Mouse (Mus musculus) cerebellum, adult 18-20 months (tissue): ENCODE results near the gene Slc13a3.
A peak's percentile ranks its signal among the peaks of the same experiment; 100 is the strongest.

Source experiments
- DNase-seq, 2 experiments: peaks; one replicate each; pipeline ENCODE4 v3.0.0; 2021

The Slc13a3 gene

DNA sequence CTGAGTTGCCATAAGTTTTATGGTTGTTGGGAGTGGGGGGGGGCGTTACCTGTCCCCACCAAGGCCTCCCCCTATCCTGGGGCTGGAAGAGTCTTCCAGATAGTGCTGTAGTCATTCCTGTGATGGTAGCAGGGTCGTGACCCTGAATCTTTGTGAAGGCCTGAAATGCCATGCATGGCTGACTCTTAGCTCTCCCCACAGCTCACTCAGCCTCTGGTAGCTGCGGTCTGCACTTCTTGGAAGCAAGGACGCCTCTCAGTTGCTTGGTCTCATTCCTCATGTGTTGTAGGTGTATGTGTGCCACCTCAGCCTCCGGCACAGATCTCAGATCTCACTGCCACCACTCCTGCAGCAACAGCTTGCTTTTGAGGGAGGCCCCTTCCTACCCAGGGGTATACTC, 2.8 kb upstream of the Slc13a3 start:
- DNase-seq: no peak

DNA sequence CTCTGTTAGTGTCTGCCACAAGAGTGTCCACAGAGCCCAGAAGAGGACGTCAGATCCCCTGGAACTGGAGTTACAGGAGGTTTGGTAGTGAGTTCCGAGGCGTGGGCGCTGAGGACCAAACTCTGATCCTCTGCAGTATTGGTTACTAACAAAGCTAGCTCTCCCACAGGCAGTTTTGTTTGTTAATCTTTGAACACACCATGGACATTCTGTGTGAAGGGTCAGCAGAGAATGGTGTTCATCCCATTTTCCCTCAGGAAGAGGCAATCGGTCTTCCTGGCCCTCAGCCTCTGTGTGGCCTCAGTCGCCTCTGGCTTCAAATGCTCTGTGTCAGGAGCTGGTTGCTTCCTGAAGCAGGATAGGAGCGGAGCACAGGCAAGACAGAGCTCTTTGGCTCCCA, 2.4 kb upstream of the Slc13a3 start:
- no peak for DNase-seq

DNA sequence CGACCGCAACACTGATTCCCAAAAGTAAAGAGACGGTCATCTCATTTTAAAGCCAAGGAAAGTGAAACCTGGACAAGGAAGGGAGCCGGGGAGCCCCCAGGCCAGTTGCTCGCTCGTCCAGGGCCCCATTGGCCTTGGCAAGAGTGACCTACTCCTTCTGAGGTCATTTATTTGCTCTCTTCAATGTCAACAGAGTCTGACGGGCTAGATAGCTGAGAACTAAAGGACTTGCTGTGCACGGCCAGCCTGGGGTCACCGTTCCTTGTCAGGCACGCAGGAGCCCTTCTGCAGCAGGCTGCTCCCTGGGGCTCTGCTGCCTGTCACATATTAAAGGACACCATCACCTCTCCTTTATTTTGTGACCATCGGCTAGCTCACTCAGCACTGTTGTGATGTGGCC, 1.1 kb downstream of the Slc13a3 start:
- DNase-seq: no peak

DNA sequence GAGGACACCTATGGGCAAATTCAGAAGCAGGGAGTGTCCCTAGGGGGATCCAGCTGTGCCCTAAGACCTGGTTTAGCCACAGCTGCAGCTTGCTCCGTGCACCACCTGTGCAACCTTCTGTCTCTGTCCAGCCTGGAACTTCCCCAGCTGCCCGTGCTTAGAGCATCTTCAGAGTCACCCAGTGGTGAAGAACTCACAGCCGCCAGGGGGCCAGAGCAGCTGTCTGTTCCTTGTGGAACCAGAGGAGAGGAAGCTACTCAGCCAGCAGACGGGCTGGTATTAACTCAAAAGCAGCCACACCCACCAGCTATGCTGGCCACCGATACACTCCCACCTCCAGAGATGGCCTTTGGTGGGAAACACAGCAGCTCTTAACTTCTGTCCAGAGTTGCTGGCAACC, 2.9 kb downstream of the Slc13a3 start:
- DNase-seq: no peak

DNA sequence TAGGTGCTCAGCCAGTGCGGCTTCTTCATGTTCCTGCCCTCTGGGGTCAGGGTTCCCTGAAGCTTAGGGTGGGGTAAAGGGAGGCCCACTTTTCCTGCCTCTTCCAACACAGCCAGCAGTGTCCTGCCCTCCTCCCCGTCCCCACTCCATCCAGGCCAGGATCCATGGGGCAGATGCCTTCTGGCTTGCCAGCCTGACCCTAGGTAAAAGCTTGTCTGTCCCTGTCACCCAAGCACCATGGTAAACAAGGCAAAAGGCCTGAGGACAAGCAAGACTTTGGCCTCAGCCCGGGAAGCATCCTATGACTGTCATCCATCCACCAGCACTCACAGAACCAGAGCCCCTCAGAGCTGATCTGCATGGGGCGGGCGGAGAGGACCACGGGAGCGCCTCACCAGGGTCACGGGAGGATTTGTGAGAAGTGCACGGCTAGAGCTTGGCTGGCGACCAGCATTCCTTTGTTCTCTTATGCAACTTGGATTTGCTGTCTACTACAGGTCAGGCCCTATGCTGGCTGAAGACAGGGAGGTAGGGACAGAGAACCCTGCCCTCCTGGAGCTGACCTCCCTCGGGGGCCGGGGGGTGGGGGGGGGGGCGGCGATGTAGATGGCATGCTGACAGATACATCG, 5.1 kb downstream of the Slc13a3 start:
- no peak for DNase-seq

DNA sequence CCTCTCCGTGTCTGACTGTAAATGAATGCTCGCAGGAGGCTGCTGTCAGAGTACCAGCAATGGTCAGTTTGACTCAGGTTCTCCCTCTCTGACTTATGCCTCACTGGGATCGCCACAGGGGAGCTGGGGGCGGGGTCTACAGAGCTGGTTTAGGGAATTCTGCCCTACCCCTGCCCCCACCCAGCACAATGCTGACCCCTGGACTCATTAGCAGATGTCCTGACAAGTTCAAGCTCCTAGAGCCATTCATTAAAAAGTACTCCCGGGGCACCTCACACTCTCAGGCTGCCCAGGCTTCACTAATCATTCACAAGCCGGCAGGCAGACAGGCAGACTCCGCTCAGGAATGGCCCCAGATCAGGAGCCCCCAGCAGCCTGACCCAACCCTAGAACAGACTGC, 13.4 kb downstream of the Slc13a3 start:
- no peak for DNase-seq

DNA sequence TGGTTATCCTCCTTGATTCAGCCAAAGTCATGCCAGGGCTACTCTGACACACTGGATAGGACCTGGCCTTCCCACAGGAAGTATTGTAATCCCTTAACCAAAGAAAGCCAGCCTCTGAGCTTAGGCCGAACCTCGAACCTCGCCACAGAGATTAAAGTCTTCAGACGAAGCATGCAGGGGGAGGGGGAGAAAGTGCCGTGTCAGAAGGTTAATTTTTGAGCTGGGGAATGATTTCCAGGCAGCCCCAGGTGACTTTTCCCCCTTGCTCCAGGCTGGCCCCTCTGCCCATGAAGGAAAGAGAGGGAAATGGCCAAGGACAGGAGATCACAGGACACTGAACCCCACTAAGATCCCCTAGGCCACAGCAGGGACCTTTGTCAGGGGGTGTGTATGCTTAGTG, 14.8 kb downstream of the Slc13a3 start:
- DNase-seq: no peak

DNA sequence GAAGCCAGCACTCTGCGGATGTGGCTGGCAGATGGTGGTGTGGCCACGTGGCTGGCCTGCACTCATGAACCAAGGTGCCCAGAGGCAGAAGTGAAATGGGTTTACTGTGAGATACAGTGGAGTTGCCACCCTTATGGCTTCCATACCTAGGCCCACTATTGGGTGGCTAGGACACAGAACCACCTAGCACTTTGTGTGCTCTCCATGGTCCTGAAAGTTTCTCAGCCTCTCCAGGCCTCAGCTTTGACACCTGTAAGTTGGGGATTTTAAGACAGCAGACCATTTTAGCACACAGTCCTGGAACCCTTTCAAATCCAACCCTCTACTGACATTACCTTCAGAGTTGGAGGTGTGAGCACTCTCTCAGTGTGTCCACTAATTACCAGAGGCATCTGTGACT, 16.3 kb downstream of the Slc13a3 start:
- DNase-seq: no peak

DNA sequence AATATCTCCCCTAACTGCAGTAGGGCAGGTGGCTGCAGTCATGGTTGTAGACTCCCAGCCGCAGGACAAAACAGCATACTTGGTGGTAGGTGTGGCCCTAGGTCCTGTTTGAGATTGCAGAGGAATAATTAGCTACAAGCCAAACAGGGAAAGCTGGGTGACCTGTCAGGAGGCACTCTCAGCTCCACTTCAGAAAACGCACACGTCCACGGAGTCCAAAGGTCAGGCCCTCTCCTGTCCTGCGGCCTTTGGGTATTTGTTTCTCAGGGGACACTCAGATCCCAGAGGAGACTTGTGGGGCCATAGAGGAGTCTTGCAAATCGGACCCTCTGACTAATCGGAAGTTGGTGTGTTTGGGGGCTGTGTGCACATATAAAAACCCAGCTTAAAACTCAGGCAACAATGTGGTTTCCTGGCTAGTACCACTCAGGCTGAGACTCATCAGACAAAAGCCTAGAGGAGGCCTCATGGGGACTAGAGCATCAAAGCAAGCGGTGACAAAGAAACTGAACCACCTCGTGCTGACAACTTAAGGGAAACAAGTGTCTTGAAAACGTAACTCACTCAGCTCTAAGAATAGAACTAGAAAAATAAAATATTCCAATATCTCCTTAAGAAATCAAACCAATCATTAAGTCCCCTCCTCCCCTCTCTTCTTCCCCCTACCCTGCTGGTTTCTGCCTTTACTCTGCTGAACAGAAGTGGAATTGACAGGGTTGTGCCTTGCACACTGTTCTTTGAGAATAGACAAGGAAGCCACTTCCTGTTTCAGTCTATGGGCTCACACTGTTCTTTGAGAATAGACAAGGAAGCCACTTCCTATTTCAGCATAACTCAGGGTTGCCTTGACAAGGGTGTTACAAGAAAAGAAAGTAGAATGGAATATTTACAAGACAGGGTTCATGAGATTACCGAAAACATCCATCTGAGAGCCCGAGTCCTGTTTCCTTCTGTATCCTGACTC, 20.0 kb downstream of the Slc13a3 start:
- DNase-seq: no peak

DNA sequence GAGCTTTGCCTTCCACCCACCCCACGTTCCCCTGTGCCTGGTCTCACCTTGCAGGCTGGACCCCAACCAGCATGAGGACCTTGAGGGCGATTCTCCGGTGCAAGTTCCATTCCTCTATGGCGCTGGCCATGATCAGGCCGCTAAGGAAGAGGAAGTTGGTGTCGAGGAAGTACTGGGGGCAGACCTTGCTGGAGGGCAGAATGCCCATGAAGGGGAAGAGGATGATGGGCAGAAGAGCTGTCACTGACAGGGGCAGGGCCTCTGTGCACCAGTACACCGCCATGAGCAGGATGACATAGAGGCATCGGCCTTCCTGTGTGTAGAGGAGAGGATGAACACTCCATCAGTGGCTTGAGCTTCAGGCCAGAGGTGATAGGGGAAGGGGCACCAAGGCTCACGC, 24.6 kb downstream of the Slc13a3 start:
- no peak for DNase-seq

DNA sequence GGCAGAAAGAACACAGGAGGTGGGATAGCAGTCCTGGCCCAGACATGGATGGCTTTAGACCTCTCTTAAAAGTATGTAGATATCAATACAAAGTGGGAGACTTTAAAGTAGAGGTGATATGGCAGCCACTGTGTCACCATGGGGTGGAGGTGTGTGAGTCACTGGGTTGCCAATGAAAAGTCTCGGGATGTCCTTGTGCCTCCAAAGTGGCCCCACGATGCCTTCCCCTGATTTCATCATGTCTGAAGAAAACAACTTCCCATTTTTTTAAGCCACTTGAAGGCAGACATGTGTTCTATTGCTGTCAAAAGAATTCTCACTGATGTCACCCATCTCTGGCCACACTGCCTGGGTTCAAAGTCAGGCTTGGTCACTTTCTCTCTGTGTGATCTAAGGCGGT, 28.2 kb downstream of the Slc13a3 start:
- no peak for DNase-seq

DNA sequence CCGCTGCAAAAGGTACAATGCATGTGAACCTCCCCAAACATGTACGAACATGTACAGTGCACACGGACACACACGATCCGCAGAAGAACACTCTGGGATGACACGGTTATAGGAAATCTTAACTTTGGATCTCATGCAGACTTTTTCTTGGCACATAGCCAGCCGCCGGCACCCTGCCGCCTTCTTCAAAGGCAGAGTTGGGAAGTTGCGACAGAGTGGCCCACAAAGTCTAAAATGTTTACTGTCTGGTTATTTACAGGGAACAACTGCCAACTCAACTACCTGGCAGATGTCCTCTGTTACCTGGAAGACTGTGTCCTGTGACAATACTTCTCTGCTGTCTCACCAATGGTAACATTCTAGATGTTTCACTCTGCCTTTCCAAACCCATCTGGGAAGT, 30.0 kb downstream of the Slc13a3 start:
- no peak for DNase-seq

DNA sequence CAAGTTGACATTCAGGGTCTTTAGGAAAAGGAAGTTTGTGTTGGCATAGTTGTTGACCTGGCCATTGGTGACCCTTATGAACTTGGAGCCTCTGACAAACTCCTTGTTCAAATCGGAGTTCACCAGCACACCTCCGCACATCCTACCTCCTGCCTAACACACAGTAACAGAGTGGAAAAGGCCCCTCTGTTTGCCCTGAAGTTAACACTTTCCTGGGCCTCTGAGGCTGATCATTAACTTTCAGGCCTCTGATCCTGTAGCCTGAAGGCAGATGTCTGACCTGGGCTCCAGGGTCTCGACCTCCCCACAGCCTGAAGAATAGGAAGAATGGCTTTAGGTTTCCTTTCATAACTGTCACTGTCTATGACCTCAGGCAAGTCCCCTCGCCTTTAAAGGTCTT, 31.4 kb downstream of the Slc13a3 start:
- DNase-seq: no peak

DNA sequence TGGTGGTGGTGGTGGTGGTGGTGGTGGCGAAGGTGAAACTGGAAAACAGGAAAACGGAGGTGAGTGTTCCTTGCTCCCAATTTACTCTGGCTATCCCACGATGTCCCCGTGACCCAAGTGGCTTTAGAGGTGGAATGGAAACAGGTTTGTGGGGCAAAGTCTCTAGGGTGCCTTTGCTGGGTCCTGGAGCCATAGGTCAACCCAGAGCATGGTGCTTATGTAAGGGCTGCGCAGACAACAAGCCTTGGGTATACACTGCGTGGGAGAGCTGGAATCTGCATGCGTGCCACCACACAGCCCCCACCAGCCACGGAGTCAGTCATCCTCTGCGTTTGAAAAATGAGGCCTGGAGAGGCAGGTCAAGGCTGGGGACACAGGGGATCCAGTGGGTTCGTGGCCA, 33.4 kb downstream of the Slc13a3 start:
- no peak for DNase-seq

DNA sequence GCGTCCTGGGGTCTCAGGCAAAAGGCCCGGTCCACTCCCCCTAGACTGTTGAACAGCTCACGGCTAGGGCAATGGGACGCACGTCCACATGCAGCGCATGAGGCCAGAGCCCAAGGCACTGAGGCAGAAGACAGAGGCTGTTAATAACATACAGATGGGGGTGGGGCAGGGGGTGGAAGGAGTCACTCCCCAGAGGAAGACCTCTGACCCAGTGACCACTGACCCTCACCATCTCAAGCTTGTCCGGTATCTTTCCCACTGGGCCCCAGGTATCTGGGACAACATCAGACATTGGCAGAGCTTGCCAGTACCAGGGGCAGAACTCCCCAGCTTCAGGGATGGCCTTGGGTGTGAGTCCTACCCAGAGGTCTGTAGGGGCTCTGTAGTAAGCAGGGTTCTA, 34.1 kb downstream of the Slc13a3 start:
- DNase-seq: no peak

DNA sequence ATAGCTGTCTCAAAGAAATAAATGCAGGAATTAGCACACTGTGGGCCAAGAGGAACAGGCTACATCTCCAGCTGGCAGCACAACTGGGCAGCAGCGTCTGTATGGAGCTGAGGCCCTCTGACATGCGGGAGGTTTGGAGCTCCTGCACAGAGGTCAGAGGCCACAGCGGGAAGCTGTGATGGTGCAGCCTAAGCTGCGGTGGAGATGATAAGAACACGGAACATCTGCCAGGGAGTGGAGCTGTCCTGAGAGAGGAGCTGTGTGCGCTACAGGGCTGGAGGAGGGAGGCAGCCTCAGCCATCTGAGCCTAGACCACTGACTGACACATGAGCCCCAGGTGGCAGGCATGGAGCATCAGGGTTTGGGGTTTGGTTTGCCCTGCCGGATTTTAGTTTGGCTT, 44.3 kb downstream of the Slc13a3 start:
- DNase-seq: no peak

DNA sequence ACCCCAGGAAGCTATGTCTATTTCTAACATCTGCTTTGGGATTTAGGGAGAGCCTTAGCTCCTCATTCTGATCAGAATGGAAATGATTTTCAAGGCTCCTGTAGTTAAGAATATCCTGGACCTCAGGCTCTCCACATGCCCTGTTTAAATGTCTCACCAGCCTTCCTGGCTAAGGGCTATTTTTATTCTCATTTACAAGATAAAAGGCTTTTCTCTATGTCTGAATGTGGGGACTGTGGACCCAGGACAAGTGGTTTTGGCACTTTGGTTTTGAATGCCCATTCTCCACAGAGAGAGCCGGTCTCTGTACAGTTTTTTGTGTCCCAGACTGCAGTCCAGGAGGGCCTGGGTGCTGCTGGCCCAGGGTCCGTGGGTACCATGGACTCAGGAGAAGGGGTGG, 52.8 kb downstream of the Slc13a3 start:
- no peak for DNase-seq

DNA sequence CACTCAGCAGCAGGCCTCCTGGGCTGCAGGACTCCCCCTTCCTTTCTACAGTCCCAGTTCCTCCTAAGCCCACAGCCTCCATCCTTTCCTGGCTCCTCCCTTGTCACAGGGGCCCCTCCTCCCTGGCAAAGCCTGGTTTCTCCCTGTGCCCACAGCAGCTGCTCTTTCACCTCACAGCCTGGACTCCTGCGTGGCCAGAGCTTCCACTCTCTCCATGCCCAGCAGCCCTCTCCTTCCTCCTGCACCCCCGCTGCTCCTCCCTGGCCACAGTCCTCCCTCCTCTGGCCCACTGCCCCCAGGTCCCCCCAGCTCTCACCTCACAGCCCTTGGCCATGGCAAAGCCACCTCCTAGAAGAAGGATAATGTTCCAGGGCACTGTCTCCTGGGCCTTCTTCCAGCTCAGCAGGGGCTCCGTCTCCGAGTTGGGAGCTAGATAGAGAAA, 53.3 kb downstream of the Slc13a3 start:
- peak; percentile 37 to 49 for DNase-seq

DNA sequence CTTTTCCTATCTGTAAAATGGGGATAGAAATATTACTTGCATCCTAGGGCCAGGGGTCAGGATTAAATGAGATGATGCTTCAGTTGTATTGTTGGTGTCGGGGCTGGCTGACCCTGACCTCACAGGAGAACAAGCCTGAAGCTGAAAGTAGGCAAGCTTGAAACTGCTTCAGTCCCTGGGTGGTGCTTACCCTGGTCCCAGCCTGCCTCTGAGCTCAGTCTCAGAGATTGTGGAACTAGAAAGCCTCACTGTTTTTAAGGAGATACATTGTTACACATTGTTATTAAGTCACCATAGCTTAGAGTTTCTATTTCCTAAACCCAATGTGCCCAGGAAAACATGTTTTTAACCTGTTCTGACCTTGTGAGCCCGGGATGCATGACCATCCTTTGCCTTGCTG, 54.5 kb downstream of the Slc13a3 start:
- no peak for DNase-seq

DNA sequence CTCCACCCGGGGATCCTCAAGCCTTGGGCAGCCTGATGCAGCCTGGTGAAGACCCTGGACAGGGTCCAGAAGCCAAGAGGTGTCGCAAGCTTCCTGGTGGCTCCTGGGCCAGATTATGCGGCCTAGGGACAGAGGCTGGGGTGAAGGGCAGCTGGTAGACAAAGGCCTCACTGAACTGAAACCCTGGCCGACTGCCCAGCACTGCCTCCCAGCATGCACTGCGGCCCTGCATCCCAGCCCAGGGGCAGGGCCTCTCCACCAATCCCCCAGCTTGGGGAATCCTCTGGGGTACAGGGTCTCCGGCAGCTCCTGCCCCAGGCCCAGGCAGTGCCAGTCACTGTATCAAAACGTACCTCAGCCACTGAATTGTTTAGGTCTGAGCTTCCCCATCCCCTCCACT, 55.7 kb downstream of the Slc13a3 start:
- peak; percentile 52 to 53 for DNase-seq

DNA sequence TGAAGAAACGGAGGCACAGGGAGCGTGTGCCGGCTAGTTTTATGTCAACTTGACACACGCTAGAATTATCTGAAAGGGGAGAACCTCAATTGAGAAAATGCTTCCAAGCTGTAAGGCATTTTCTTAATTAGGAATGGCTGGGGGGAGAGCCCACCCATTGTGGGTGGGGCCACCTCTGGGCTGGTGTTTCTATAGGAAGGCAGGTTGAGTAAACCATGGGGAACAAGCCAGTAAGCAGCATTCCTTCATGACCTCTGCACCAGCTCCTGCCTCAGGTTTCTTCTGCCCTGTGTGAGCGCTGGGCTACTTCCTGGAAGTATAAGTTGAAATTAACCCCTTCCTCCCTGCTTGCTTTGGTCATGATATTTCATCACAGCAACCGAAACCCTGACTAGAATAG, 57.2 kb downstream of the Slc13a3 start:
- no peak for DNase-seq

DNA sequence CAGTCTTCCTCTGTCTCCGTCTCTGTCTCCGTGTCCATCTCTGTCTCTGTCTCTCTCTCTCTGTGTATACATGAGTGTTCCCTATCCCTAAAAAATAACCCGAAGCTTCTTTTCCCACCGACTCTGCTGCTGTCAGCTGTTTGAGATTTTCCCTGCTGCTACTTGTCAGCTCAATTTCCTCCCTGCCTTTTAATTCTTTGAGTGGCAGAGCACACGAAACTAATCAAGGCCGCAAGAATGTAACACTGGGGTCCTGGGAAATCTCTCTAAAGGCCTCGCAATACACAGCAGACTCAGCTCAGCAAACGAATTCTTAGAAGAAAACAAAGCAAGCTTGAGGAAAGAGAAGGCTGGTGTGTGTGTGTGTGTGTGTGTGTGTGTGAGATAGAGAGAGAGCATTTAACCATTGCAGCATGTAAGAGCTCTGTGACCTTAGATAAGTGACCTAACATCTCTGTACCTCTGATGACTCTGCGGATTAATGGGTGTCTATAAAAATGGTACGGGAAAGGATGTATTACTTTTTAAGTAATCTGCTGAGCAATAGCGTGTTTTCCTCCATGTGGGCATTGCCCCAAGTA, 57.8 kb downstream of the Slc13a3 start:
- no peak for DNase-seq

DNA sequence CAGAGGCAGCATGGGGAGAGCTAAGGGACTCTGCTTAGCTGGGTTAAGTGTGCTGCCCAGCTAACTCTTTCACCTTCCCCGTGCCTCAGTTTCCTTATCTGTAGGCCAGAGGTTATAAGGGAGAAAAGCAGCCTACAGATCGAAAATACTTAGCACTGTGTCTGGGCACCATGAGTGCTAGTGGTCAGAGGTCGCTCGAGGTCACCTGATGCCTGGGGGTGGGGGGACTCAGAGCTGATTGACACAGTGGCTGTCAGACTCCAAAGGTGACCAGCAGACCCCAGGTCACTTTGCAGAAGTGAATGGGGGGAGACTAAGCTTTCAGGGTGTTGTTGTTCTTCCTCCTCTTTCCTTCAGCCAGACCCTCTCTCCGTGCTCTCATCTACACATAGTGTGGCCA, 58.7 kb downstream of the Slc13a3 start:
- DNase-seq: no peak

DNA sequence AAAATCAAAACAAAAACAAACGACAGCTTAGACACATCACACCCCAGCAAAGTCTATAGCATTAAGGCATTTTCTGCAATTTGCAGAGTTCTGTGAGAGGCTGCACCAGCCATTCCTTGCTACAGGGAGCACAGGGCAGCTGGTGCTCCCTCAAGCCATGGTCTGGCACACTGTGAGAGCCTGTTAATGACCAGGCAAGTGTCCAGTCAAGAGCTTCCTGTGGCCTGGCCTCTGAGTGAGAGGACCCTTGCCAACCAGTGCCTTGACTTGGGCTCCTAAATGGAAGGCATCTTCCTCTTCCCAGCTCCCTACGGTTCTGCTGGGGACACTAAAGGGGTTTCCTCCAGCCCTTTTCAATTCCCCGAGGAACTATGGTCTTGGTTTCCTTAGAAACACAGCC, 59.1 kb downstream of the Slc13a3 start:
- DNase-seq: peak; percentile 55 to 68
